Mouse (Mus musculus): ENCODE results near the gene Cdh3.

The Cdh3 gene

DNA sequence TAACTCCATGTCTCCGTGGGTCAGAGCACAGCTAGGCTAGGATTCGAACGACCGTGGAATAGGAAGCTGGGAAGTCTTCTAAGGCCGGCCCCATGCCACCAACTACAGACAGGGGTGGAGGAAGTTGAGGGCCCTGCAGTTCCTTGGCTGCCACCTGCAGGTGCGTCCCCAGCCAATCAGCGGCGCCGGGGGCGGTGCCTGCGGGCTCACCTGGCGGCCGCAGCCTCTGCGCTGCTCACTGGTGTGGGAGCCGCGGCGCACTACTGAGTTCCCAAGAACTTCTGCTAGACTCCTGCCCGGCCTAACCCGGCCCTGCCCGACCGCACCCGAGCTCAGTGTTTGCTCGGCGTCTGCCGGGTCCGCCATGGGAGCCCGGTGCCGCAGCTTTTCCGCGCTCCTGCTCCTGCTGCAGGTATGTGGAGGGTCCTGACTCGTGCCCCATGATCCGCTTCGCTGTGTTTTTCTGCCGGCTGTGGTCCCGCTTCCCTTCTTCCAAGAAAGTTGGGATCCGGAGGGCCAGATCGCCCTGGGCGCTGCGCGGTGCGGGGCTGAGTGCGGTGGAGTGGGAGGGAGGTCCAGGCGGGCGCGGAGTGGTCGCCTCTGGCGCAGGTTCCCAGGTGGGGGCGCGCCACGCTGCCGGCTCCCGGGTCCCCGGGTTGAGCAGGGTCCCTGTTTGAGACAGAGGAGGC lies 92.6 kb downstream of the Cdh3 start, which contains the start of gene Cdh1:
TSS of gene Cdh1 (plus strand) at position 221 of the 689 bp plus-strand sequence.
- TF ChIP-seq CTCF (conservative IDR thresholded peaks at IDR 0.05; ENCODE audit: low read length) (no peak), NANOG (IDR thresholded peaks at IDR 0.05; ENCODE audit: borderline replicate concordance, low read length) (no peak), POU5F1 (IDR thresholded peaks at IDR 0.05; ENCODE audit: borderline replicate concordance, low read length) (no peak)
- Histone ChIP-seq H3K9me3 (ENCODE audit: low read length) (no peaks in the 10 kb centered on the region), H3K27me3 (ENCODE audit: insufficient read depth, low read length) (peaks cover 14% of the 10 kb centered on the region; the same call in 1 of the 2 replicates), H3K36me3 (ENCODE audit: insufficient read depth, low read length) (peaks cover 24% of the 10 kb centered on the region), H3K4me1 (replicated peaks; ENCODE audit: low read depth, low read length) (peaks cover 83% of the 10 kb centered on the region), H3K4me3 (replicated peaks; ENCODE audit: low read length) (peak within 1 kb of the TSS; percentile 96)

GRCm38 (mm10) chr8:106603933-106604332 lies 93.2 kb downstream of the Cdh3 start:
- no peaks in the 10 kb centered on the region for H3K9me3 ChIP-seq (ENCODE audit: low read length)
- H3K4me1 ChIP-seq (replicated peaks; ENCODE audit: low read depth, low read length), result peaks cover 83% of the 10 kb centered on the region
- H3K27me3 ChIP-seq (ENCODE audit: insufficient read depth, low read length), result peaks cover 12% of the 10 kb centered on the region; the same call in 1 of the 2 replicates
- peak overlapping the region; percentile 96 for H3K4me3 ChIP-seq (replicated peaks; ENCODE audit: low read length)
- peaks cover 29% of the 10 kb centered on the region for H3K36me3 ChIP-seq (ENCODE audit: insufficient read depth, low read length)
- TF ChIP-seq CTCF (conservative IDR thresholded peaks at IDR 0.05; ENCODE audit: low read length), result no peak
- no peak for TF ChIP-seq POU5F1 (IDR thresholded peaks at IDR 0.05; ENCODE audit: borderline replicate concordance, low read length)
- no peak for TF ChIP-seq NANOG (IDR thresholded peaks at IDR 0.05; ENCODE audit: borderline replicate concordance, low read length)

DNA sequence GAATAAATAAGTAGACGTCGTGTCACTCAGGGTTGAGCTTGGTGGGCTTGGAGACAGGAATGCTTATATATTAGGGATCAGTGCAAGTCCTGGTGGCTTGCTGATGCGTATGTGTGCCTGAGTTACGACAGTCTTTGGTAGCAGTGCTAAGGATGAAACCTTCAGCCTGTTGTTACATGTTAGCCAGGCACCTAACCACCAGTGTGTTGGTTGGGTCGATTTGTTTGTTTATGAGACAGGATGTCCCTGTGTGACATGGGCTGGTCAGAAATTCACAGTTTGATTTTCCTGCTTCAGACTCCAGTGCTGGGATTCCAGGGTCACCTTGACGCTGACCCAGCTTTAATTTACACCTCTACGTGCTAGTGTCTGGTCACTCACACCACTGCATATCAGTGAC lies 95.0 kb downstream of the Cdh3 start:
- H3K4me1 ChIP-seq (replicated peaks; ENCODE audit: low read depth, low read length), result peaks cover 83% of the 10 kb centered on the region
- H3K4me3 ChIP-seq (replicated peaks; ENCODE audit: low read length), result peak overlapping the region; percentile 96
- peaks cover 12% of the 10 kb centered on the region; the same call in 1 of the 2 replicates for H3K27me3 ChIP-seq (ENCODE audit: insufficient read depth, low read length)
- TF ChIP-seq NANOG (IDR thresholded peaks at IDR 0.05; ENCODE audit: borderline replicate concordance, low read length), result no peak
- no peak for TF ChIP-seq POU5F1 (IDR thresholded peaks at IDR 0.05; ENCODE audit: borderline replicate concordance, low read length)
- TF ChIP-seq CTCF (conservative IDR thresholded peaks at IDR 0.05; ENCODE audit: low read length), result no peak
- H3K36me3 ChIP-seq (ENCODE audit: insufficient read depth, low read length), result peaks cover 45% of the 10 kb centered on the region
- H3K9me3 ChIP-seq (ENCODE audit: low read length), result no peaks in the 10 kb centered on the region

DNA sequence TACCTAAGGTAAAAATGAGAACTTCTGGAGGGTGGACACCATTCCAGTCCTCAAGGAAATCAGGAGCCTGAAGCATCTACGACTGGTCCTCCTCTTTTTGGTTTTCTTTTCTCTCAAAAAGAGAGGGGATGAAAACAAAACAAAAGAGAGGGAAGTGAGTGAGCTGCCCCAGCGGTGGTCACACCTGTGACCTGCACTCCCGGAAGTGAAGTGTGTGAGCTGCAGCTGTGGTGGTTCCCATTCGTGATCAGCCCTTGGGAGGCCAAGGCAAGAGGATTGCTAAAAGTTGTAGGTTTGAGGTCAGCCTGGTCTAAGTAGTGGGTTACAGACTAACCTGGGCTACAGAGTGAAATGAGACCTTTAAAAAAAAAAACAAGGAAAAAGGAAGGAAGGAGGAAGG lies 95.4 kb downstream of the Cdh3 start:
- H3K9me3 ChIP-seq (ENCODE audit: low read length), result no peaks in the 10 kb centered on the region
- peaks cover 83% of the 10 kb centered on the region for H3K4me1 ChIP-seq (replicated peaks; ENCODE audit: low read depth, low read length)
- H3K27me3 ChIP-seq (ENCODE audit: insufficient read depth, low read length), result peaks cover 9% of the 10 kb centered on the region; the same call in 1 of the 2 replicates
- no peak for TF ChIP-seq NANOG (IDR thresholded peaks at IDR 0.05; ENCODE audit: borderline replicate concordance, low read length)
- no peak for TF ChIP-seq POU5F1 (IDR thresholded peaks at IDR 0.05; ENCODE audit: borderline replicate concordance, low read length)
- TF ChIP-seq CTCF (conservative IDR thresholded peaks at IDR 0.05; ENCODE audit: low read length), result no peak
- H3K36me3 ChIP-seq (ENCODE audit: insufficient read depth, low read length), result peaks cover 45% of the 10 kb centered on the region
- peak overlapping the region; percentile 96 for H3K4me3 ChIP-seq (replicated peaks; ENCODE audit: low read length)

- TF ChIP-seq CTCF (conservative IDR thresholded peaks at IDR 0.05; ENCODE audit: low read length) (no peak), NANOG (IDR thresholded peaks at IDR 0.05; ENCODE audit: borderline replicate concordance, low read length) (no peak), POU5F1 (IDR thresholded peaks at IDR 0.05; ENCODE audit: borderline replicate concordance, low read length) (no peak)
- Histone ChIP-seq H3K36me3 (ENCODE audit: insufficient read depth, low read length) (peaks cover 49% of the 10 kb centered on the region), H3K4me3 (replicated peaks; ENCODE audit: low read length) (peak overlapping the region; percentile 96), H3K9me3 (ENCODE audit: low read length) (no peaks in the 10 kb centered on the region), H3K27me3 (ENCODE audit: insufficient read depth, low read length) (peaks cover 4% of the 10 kb centered on the region; the same call in 1 of the 2 replicates), H3K4me1 (replicated peaks; ENCODE audit: low read depth, low read length) (peaks cover 85% of the 10 kb centered on the region)
Measured at GRCm38 (mm10) chr8:106606601-106607145, 96.0 kb downstream of the Cdh3 start.
